Mouse (Mus musculus) adipose tissue, adult 10 weeks (tissue): ENCODE measurements around the gene Eif3i. TPM values are rescaled to one million over a fixed set of nuclear protein-coding genes. Genes with fewer than 3 reads are reported as not detected.

Source experiments
- polyA plus RNA-seq: library from polyadenylated mRNA; stranded (reverse); fragments of 350-450 nt; fragmentation: Illumina TruSeq; extraction: RNeasy Lipid Tissue Mini Kit (QIAGEN cat#74804); gene quantifications from one replicate; pipeline ENCODE4 v1.2.3, GENCODE M21; 2014; ENCODE audit warnings: low read depth, low replicate concordance

The Eif3i gene
- 259 TPM for polyA plus RNA-seq

DNA sequence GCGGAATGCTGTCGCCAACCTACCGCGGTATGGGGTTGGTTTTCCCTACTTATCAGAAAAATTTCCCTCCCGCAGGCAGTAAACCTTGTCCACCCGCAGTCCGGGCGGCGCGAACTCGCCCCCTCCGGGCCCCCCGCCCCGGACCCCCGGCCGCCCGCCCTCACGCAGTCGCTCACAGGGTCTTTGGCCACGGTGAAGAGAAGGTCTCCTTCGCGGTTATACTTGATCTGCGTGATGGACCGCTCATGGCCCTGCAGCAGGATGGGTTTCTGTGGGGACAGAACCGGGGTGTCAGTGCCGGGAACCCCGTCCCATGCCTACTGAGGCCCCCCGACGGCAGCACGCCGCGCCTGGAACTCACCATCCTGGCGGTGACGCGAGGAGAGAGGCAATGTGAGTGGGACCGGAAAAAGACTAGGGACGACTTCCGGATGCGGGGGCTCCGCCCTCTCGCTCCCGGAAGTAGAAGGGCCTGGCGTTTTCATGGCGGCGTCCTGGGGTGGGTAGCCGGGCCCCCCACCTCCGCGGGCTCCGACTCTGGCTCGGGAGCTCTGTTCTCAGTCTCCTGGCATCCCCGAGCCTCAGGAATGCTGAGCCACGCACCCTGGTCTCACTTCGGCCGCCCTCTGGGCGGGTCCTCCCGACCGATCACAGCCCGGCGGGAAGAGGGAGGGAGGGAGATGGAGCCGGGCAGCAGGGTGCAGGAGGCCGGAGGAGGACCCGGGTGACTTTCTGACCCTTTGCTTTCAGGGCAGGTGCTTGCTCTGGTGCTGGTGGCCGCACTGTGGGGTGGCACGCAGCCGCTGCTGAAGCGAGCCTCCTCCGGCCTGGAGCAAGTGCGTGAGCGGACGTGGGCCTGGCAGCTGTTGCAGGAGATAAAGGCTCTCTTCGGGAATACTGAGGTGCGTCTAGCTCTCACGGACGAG, at the start of gene Eif3i, which contains the start of gene Tmem234:
Gene Eif3i (minus strand): TSS at position 416 of the 926 bp plus-strand sequence.
Gene Tmem234 (plus strand): TSS at position 436 of the 926 bp plus-strand sequence.

DNA sequence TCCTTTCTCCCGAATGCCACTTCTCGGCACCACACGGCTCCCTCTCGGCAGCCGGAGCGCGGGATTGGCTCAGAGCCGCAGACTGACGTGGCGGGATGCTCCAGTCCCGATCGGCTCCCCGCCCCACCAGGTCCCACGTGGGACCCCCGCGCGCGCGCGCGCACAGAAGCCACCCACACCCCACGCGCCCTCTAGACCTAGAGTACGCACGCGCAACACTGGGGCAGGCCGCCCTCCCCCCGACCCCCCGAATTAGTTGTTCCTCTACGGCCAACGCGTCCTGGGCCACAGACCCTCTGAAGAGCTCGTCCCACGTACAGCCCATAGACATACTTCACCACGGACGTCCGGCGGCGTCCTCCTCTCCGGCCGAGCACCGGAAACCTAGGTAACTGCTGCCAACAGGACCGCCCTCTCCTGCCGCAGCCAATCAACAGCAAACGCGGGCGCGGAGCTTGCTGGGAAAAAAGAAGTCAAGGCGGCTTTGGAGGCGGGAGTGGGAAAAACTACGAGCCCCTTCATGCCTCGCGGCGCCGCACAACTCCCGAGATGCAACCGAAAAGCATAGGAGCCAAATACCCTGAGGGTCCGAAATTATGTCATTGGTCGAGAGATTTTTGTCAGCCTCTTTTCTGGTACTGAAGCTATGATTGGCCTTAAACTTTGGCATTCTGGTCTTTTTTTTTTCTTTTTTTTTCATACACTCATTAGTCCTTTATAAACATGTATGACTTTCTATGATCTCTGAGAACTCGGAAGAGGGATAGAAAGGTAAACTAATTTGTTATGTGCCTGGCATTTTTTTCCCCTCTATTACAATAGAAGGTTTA, 40.4 kb upstream of the Eif3i start, which contains the start of gene Txlna:
Gene Txlna (minus strand): TSS at position 428 of the 830 bp plus-strand sequence.

DNA sequence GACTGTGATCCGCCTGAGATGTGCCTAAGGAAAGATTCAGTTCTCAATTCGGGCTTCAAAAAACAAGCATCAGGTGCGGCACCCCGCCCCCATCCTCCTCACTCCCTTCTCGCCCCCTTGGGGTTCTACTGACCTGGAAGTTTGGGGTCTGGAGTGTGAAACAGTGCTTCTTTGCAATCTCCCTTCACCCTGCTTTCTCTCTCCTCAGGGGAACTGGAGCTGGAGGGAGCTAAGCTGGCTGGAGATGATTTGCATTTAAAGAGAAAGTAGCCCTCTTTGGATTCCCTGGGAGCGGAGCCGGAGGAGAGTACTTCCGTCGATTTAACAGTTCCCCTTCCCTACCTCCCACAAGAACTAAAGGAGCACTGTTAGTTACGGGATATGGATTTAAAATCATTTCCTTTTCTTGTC, 23.2 kb upstream of the Eif3i start, which contains the start of gene Ccdc28b:
Gene Ccdc28b (minus strand): TSS at position 267 of the 411 bp plus-strand sequence.

DNA sequence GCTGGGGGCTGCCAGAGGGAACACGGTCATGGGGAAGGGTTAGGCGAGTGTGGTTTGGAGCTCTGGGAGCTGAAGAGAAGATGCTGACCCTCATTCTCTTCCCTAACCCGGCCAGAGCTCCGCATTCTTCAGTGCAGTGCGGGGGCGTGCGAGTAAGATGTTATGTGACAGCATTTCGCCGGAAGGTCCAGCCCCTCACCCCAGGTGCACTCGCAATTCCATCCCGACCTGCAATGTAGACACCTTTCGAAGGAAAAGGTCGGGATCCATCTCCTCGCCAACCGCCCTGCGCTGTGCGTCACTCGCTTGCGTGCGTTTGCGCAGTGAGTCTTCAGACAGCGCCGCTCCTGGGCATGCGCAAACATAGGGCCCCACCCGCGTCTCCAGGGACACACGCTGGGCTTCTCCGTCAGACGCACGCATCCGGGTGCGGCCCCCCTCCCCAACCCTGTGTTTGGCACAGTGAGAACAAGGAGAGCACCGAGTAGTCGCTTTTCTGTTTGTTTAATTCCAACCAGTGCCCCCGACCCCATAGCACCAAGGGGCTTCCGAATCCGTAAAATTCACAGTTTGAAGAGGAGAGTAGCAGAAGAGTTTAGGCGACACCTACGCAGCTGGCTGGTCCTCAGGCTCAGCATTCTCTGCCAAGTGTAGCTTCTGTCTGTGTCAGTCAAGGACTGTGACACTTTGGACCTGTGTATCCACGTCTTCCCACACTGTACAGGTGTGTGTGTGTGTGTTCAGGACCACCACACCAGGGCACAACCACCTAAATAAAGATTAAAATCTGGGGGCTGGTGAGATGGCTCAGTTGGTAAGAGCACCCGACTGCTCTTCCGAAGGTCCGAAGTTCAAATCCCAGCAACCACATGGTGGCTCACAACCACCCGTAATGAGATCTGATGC, 18.6 kb upstream of the Eif3i start, which contains the start of gene Iqcc:
Gene Iqcc (minus strand): TSS at position 314 of the 906 bp plus-strand sequence.

DNA sequence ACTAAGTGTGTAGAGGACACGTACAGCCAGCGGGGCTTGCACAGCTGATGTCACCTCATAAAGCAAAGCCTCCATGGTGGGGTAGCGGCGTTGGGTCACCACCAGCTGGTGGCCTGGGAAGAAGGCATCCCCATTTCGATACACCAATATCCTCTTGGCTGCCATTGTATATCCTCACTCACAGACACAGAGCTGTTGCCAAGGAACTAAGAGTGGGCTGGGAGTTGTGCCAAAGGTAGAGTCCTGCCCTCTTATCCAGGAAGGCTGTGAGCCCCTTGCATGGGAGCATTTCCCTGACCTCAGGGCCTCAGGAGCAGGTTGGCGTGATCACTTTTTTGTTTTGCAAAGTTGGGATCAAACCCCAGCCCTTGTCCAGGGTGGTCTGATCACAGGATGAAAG, 13.6 kb upstream of the Eif3i start, which contains the start of gene Dcdc2b:
Gene Dcdc2b (minus strand): TSS at position 165 of the 400 bp plus-strand sequence.

DNA sequence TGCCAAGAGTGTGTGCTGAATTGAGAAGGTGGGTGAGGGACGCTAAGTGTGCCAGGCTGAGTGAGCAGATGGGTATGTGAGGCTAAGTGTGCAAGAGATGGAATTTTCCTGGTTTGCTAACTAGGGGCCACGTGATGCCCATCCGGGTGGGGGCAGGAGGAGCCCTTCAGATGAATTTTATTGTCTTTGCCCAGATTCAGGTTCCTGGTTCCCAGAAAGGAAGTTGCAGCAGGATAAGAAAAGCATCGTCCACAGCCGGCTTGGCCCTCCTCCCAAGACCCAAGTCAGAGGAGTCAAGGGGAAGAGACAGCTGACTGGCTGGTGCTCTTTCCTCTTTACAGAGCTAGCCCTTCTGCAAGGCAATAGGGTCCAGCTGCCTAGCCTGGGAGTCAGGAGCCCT, 22.0 kb downstream of the Eif3i start, which contains the start of gene Fam167b:
Gene Fam167b (minus strand): TSS at position 84 of the 400 bp plus-strand sequence.

DNA sequence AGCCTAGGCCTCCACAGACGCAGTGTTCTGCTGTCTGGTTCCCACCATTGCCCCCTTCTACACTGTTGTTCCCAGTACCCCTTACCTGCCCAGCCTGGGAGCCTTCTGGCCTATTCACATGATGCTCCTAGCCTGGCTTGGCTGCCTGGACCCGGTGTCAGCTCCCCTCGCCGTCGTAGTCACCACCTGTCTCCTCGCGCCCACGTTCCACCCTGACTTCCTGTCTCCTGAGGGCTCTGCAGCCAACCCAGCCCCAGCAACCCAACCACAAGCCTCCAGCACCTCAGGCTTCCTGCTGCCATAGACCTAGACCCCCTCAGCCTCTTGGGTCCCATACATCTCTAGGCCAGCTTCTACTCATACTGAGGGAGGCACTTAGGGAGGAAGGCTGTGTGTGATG, 27.0 kb downstream of the Eif3i start, which contains the start of gene Lck:
Gene Lck (minus strand): TSS at position 212 of the 400 bp plus-strand sequence.

DNA sequence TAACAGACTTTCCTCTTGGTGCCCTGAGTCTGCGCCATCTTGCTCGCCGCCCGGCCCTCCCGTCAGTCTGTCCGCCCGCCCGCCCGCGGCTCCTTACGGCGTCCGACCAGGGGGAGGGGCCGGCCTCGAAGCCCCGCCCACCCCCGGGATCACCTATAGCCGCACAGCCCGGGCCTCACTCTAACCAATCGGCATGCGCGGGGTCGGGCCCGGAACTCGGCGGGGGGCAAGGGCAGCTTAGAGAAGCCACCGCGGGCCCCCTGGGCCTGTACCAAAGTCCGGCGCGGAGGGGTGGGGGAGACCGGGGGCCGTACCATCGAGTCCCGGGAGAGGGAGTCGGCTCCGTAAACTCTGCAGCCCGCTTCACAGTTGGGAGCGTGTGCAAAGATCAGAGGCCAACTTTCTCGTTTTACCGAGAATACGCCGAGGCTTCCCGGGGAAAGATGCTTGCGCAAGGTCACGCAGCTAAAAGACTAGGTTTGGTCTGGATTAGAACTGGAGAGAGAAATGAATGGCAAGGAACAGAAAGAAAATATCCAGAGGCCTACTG, 57.8 kb downstream of the Eif3i start, which contains the start of gene Hdac1:
Gene Hdac1 (minus strand): TSS at position 122 of the 550 bp plus-strand sequence.

Other genes with a start within 250 kb of the Eif3i start
- gene Zbtb8a, start 222.5 kb downstream of the Eif3i start, polyA plus RNA-seq = 11.8 TPM
- 1.8 TPM for gene Zbtb8b, start 159.8 kb downstream of the Eif3i start, polyA plus RNA-seq
- gene Bsdc1, start 139.1 kb downstream of the Eif3i start, polyA plus RNA-seq = 44.2 TPM
- 7.4 TPM for gene Tssk3, start 109.6 kb downstream of the Eif3i start, polyA plus RNA-seq
- 11.9 TPM for gene Fam229a, start 109.5 kb downstream of the Eif3i start, polyA plus RNA-seq
- gene Marcksl1, start 87.1 kb downstream of the Eif3i start, polyA plus RNA-seq = 50.9 TPM
- 73.0 TPM for gene Hdac1, start 57.9 kb downstream of the Eif3i start, polyA plus RNA-seq
- gene Lck, start 27.0 kb downstream of the Eif3i start, polyA plus RNA-seq = 1.5 TPM
- gene Fam167b, start 22.1 kb downstream of the Eif3i start, polyA plus RNA-seq = 2.7 TPM
- 210 TPM for gene Tmem234, start within 50 bp of the Eif3i start, polyA plus RNA-seq
- gene Dcdc2b, start 13.6 kb upstream of the Eif3i start, polyA plus RNA-seq = 5.0 TPM
- gene Iqcc, start 18.5 kb upstream of the Eif3i start, polyA plus RNA-seq = 36.2 TPM
- gene Ccdc28b, start 23.3 kb upstream of the Eif3i start, polyA plus RNA-seq = 41.8 TPM
- 38.5 TPM for gene Txlna, start 40.4 kb upstream of the Eif3i start, polyA plus RNA-seq
- gene Kpna6, start 72.1 kb upstream of the Eif3i start, polyA plus RNA-seq = 35.5 TPM
- gene Tmem39b, start 96.2 kb upstream of the Eif3i start, polyA plus RNA-seq = 11.9 TPM
- gene Khdrbs1, start 141.7 kb upstream of the Eif3i start, polyA plus RNA-seq = 39.9 TPM
- 146 TPM for gene Ptp4a2, start 210.6 kb upstream of the Eif3i start, polyA plus RNA-seq